Mouse (Mus musculus): Measurements from ENCODE around the gene Scimp.
A peak's percentile ranks its signal among the peaks of the same experiment; 100 is the strongest.

Gene Scimp

GRCm38 (mm10) chr11:70812365-70812764 lies at the start of gene Scimp:
Scimp (minus strand) TSS chr11:70812586.
- DNase-seq = no peak

GRCm38 (mm10) chr11:70860371-70860770 lies 48.0 kb upstream of the Scimp start:
- no peak for DNase-seq

- DNase-seq = no peak
Observed at GRCm38 (mm10) chr11:70846029-70846428, 33.6 kb upstream of the Scimp start.

DNA sequence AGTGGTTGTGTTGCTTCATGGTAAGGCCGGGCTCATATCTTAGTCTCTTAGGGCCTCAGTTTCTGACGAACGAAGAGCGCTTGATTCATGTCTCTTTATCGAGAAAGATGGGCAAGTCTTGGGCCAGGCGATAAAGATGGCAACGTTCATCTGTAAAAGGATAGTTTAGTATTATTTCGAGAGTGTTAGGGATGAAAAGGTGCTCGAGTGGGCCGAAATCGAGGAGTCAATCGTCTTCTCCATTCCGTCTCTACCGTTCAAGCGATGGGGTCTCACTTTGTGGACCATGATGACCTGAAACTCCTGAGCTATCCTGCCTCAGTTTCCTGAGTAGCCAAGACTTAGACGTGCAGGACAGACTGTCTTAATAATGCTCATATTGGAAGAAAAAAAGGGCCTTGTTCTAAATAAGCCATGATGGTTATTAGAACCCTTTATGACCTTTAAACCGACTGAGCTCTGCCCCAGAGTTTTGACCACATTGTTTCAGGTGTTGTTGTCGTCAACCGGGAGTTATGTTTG lies 33.1 kb upstream of the Scimp start:
- DNase-seq = no peak

DNA sequence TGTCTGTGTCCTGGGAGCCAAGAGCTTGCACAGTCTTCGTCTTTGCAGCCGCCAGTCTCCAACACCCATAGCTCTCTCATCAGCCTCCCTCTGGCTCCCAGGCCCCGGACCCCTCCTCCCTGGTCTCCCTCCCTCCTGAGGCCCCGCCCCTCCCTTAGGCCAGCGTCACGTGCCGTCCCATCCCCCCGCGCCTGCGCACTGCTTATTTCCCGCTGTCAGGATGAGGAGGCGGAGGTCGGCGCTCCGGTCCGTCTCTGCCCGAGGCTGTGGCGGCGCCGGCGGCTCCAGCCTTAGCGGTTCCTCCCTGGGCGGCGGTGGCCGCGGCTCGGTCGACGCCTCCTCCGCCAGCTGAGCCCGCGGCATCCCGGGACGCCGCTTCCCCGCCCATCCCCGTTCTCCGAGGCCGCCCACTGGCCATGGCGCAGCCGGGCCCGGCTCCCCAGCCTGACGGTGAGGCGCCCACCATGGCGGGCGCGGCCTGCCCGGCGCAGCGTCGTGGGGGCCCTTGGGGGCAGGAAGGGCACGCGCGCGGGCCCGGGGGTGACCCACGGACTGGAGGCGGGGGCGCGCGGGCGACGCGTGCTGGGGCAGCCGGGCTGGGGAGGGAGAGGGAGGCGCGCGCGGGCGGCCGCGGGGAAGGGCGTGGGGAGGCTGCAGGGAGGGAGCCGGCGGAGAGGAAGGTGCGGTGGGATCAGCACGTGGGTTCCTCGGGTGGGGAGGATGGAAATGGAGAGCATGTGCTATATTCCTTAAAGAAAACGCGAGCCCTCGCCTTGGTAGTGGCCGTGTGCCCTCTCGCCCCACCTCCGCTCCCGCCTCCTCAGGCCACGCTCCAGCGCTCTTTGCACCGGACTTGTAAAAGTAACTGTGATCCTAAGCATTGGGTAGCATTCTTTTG lies 32.4 kb upstream of the Scimp start, which contains the start of gene Rabep1:
Rabep1 (plus strand) TSS at position 220 of the 898 bp plus-strand sequence.
- DNase-seq = peak; percentile 96

DNA sequence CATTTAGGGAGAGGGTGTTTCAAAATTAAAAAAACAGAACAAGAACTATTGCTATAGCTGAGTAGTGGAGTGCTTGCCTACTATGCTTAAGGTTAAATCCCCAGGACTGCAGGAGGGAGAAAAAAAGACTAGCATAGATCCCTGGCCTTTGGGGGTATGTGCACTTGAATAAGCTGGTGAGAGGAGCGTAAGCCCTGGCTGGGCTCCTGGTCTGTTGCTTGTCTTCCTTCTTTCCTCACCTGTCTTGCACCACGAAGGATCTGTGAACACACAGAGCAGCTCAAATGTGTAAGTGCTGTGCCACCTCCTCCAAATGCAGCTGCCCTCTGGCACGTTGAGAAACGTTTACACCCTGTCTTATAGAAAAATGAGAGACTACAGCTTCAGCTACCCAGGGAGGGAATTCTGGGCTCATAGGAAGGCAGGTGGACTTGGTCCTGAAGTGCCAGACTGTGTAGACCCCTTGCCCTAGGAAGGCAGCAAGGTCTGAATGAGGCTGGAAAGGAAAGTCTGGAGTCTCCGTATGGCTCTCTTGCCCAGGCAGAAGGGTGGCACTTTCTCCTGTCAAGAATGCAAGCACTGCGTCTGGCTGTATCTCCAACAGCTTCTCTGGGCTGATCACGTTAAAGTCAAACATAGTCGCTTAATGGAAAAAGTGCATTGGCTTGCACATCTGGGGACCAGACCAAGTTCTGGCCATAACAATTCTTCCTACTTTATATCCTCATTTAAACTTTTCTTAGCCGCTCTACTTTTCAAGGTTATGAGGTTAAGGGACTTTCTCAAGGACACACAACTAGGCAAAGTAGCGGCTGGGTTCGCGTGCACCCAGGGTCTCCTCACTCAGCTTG lies 31.5 kb upstream of the Scimp start:
- peak in 1 of 2 experiments; percentile 7 for DNase-seq

DNA sequence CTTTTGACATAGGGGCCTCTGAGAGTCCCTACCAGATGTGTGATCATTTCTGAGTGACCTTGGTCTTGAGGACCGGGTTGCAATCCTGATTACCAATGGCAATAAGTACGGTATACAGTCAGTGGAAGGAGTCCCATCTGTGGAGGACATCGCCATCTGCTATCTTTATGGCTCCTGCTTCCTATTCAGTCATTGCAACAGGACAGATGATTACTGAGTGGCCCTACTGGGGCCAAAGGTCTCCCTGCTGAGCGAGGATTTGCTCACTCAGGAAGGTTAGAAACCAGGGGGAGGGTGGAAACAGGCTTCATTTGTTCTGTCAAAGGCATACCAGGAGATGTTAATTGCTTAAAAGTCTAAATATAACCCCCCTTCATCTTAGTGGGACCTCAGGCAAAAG lies 30.6 kb upstream of the Scimp start:
- DNase-seq = no peak

- no peak for DNase-seq
Observed at GRCm38 (mm10) chr11:70838610-70839009, 26.2 kb upstream of the Scimp start.

DNA sequence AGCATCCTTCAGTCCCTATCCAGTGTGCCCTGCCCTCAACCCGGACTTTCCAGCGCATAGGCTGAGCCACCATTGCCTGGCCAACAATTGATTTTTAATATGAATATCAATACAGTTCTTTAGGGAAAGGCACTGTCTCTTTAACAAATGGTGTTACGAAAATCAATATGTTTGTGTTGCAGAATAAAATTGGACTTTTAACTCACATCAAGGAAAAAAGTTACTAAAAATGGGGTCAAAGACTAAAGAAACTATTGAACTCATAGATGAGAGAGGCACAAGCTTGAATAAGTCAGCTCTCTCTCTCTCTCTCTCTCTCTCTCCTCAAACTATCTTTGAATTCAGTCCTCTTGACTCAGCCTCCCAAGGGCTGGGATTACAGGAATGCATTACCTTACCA lies 24.6 kb upstream of the Scimp start:
- no peak for DNase-seq

DNA sequence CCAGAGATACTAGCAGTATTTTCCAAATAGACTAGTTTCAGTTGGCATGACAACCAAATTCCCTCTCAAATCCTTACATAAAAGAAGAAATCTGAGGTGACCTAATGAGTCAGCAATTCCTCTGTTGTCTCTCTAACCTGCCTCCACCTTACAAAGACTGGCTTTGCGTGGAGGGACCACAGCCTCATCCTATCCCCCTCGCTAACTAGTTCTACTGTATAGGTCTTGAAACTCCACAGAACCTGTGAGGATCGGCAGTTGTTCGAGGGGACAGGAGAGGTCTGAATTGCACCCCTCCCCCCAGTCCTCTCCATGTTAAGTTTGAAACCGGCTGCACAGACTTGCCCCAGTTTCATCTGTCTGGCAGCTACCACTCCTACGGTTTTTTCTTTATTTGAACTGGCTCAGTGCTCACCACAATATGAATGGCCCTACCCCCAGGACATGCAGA lies 23.0 kb upstream of the Scimp start:
- no peak for DNase-seq

- no peak for DNase-seq
Observed at GRCm38 (mm10) chr11:70833831-70834230, 21.4 kb upstream of the Scimp start.

- DNase-seq = no peak
Observed at GRCm38 (mm10) chr11:70833408-70833807, 21.0 kb upstream of the Scimp start.

GRCm38 (mm10) chr11:70831201-70831600 lies 18.8 kb upstream of the Scimp start:
- no peak for DNase-seq

DNA sequence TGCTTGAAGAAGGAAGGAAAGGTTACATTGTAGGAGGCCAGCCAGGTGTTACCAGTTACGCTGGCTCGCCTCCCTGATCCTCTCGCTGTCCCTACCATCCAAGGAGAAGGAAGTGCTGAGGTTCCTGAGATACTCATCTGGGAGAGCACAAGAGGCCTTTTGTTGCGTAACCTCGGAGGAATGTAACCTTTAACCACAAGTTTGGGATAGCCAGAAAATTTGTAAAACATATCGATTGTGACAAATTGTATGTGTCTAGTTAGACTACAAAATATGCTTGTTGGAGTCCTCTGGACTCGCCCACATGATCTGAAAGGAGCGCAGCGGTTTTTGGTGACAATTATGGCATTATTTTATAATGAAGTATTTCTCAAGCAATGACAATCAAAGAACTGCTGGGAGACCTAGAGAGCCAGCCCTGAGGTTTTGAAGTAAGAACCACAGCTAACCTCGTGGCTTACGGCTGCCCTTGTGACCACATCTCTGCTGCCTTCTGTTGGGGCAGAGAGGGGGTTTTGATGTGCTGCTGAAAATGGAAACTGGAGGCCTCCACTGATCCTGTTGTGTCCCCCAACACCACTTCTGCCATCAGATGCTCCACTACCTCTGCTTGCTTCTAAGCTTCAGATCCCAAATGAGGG lies 16.7 kb upstream of the Scimp start:
- DNase-seq = no peak

DNA sequence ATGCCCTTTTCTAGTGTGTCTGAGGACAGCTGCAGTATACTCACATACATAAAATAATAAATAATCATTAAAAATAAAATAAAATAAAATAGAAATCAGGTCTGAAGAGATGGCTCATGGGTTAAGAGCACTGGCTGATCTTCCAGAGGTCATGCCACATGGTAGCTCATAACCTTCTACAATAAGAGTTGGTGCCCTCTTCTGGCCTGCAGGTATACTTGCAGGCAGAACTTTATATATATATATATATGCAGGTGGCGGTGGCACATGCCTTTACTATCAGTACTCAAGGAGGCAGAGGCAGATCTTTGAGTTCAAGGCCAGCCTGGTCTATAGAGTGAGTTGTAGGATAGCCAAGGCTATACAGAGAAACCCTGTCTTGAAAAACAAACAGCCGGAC lies 13.8 kb upstream of the Scimp start:
- no peak for DNase-seq

- DNase-seq = no peak
Observed at GRCm38 (mm10) chr11:70821728-70822591, 9.6 kb upstream of the Scimp start.

GRCm38 (mm10) chr11:70820120-70820519 lies 7.7 kb upstream of the Scimp start:
- no peak for DNase-seq

GRCm38 (mm10) chr11:70816770-70817169 lies 4.4 kb upstream of the Scimp start:
- DNase-seq = no peak

DNA sequence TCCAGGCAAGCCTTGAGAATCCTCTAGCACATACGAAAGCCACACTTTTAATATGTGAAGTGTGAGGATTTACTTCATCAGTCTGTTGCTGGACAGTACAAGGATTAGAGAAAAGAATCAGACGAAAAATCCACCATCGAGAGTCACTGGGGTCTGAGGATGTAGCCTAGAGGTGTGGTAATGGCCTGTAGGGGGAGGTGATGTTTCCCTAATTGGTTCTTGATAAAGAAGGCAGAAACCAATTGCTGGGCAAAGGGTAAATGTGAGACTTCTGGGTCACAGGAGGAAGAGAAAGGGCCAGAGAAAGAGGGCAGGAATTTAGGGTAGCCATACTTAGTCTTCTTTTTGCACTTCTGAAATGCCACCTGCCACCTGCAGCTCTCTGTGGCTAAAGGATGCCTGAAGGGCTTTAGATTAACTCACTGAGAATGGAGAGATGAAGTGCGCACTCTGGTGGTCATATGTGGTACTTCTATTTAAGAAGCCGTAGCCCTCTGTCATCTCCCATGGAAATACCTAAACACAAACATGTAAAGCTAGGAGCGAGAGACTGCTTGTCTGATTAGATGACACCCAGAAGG lies 3.2 kb upstream of the Scimp start:
- DNase-seq = peak; percentile 36 to 45

DNA sequence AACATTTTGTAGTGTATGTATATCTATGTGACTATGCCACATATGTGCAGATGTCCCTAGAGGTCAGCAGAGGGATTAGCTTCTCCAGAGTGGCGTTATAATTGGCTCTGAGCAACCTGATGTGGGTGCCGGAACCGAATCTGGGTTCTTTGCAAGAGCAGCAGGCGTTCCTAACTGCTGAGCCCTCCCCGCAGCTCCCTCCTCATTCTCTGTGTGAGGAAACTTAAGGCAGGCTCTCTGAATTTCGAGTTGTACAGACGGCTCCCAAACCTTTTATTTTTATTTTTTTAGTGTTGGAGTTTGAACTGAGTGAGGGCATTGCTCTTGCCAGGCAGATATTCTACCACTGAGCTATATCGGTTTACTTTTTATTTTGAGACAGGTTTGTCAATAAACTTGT lies 2.7 kb upstream of the Scimp start:
- no peak for DNase-seq

DNA sequence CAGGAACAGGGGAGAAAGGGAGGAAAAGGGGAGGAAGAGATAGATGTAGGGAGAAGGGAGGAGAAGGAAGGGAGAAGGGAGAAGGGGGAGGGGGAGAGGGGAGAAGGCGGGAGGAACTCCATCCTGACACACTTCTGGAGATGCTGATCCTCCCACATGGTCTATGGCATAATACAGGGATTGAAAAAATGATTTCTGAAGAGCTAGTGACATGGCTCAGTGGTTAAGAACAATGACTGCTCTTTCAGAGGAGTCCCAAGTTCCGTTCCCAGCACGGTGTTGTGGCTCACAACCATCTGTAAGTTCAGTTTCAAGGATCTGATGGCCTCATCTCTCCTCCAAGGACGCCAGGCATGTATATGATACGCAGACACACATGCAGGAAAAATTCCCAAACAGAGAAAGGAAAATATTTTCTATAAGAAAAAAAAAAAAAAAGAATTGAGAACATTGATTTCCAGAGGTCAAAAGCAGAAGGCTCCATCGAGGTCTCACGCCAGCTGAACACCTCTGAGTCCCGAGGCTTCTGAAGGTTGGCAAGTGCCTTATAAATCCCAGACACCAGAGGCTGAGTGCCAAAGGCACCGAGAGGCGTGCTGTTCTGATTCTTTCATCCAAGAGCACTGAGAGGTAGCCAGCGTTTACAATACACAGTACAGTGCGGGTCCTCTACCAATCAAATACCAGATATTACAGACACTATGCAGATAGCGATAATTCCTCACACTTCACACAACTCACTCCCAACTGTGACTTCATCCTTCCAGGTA lies 730 bp downstream of the Scimp start:
- DNase-seq = no peak

Measured in thymus, postnatal 36 days (tissue).